Mouse (Mus musculus): Measurements from ENCODE around the gene Ddx5. TPM values are rescaled to one million over a fixed set of nuclear protein-coding genes. Genes with fewer than 3 reads are reported as not detected.

The Ddx5 gene
- total RNA-seq, 2 experiments from 2014 or later: 889 to 991 TPM

Small RNAs within 50 kb of the gene (microRNA-seq; reads per million reads assigned to microRNA genes)
- gene Gm25994: not detected
- gene Mir3064: 10.3 reads per million, percentile 23 among the genes with 10 or more reads in this experiment

Other genes starting within 250 kb of the Ddx5 start
- 10 to 100 TPM; 31.5 to 33.0 TPM for gene Tex2, start 175.8 kb downstream of the Ddx5 start, total RNA-seq (2021)
- 100 to 1,000 TPM; 110 to 113 TPM for gene Pecam1, start 38.6 kb downstream of the Ddx5 start, total RNA-seq (2021)
- 1 to 10 TPM in 1 of 2 experiments, under 1 TPM in 1; 0.98 to 1.7 TPM for gene Milr1, start 38.0 kb downstream of the Ddx5 start, total RNA-seq (2021)
- gene Polg2, start 9.6 kb downstream of the Ddx5 start, total RNA-seq (2021): 10 to 100 TPM; 12.8 to 13.1 TPM
- gene Cep95, start 67 bp upstream of the Ddx5 start, total RNA-seq (2021): 10 to 100 TPM; 16.1 to 18.1 TPM
- gene Smurf2, start 131.5 kb upstream of the Ddx5 start, total RNA-seq (2021): 10 to 100 TPM; 40.9 to 44.5 TPM
- 10 to 100 TPM; 52.5 to 54.6 TPM for gene Kpna2, start 210.4 kb upstream of the Ddx5 start, total RNA-seq (2021)
- 1 to 10 TPM; 3.2 to 6.3 TPM for gene 1810010H24Rik, start 236.5 kb upstream of the Ddx5 start, total RNA-seq (2021)